Mouse (Mus musculus) gastrocnemius, postnatal 36 days (tissue): Measurements from ENCODE around the gene Fam198a. TPM values are rescaled to one million over a fixed set of nuclear protein-coding genes. Genes with fewer than 3 reads are reported as not detected.
A peak's percentile ranks its signal among the peaks of the same experiment; 100 is the strongest.

Experiments
- DNase-seq, 2 experiments: peaks; one replicate each; pipeline ENCODE4 v3.0.0; 2022
- intact Hi-C: fragments of 180-260 bp; cut with DNase I; formaldehyde crosslinking; loops from one replicate; pipeline ENCODE4 v1.15.1; 2025
- total RNA-seq, 2 experiments: library from RNA; stranded (reverse); gene quantifications; 2 replicates each; pipeline ENCODE4 v1.2.3; 2021

Gene Fam198a
- total RNA-seq, 2 experiments from 2014 or later: 1.3 to 1.4 TPM

GRCm38 (mm10) chr9:121924901-121925560 is 25.8 kb upstream of the Fam198a start:
- DNase-seq: no peak
- intact Hi-C loops: no loop called here

GRCm38 (mm10) chr9:121925959-121926358 is 24.8 kb upstream of the Fam198a start:
- intact Hi-C loops: no loop called here
- DNase-seq: no peak

- DNase-seq: no peak
- intact Hi-C loops: no loop called here
Observed at GRCm38 (mm10) chr9:121926634-121927405, 24.0 kb upstream of the Fam198a start.

GRCm38 (mm10) chr9:121927721-121928120 is 23.1 kb upstream of the Fam198a start:
- no peak for DNase-seq
- intact Hi-C loops: no loop called here

GRCm38 (mm10) chr9:121928498-121928897 is 22.3 kb upstream of the Fam198a start:
- no peak for DNase-seq
- intact Hi-C loops: no loop called here

GRCm38 (mm10) chr9:121934856-121935255 is 15.9 kb upstream of the Fam198a start:
- no peak for DNase-seq
- intact Hi-C loops: no loop called here

GRCm38 (mm10) chr9:121936952-121937351 is 13.8 kb upstream of the Fam198a start:
- no peak for DNase-seq
- intact Hi-C loops: no loop called here

- DNase-seq: no peak
- intact Hi-C loops: no loop called here
Observed at GRCm38 (mm10) chr9:121937451-121937864, 13.3 kb upstream of the Fam198a start.

GRCm38 (mm10) chr9:121937944-121938355 is 12.8 kb upstream of the Fam198a start:
- intact Hi-C loops: no loop called here
- DNase-seq: no peak

- intact Hi-C loops: no loop called here
- no peak for DNase-seq
Observed at GRCm38 (mm10) chr9:121943005-121943404, 7.8 kb upstream of the Fam198a start.

GRCm38 (mm10) chr9:121943628-121944027 is 7.2 kb upstream of the Fam198a start:
- intact Hi-C loops: no loop called here
- no peak for DNase-seq

GRCm38 (mm10) chr9:121947784-121948183 is 3.0 kb upstream of the Fam198a start:
- intact Hi-C loops: loop anchor here (2.0 kb wide), 2 partner anchors 35 to 67 kb away; no protein-coding TSS in a partner anchor
- DNase-seq: peak; percentile 55 to 65

- intact Hi-C loops: loop anchor here (2.0 kb wide), 1 partner anchor 34 kb away; no protein-coding TSS in a partner anchor
- no peak for DNase-seq
Observed at GRCm38 (mm10) chr9:121948431-121948830, 2.4 kb upstream of the Fam198a start.

GRCm38 (mm10) chr9:121951114-121951423 is 281 bp downstream of the Fam198a start:
- no peak for DNase-seq
- intact Hi-C loops: no loop called here

- intact Hi-C loops: no loop called here
- DNase-seq: no peak
Observed at GRCm38 (mm10) chr9:121952596-121952995, 1.8 kb downstream of the Fam198a start.

GRCm38 (mm10) chr9:121959966-121960635 is 9.3 kb downstream of the Fam198a start:
- DNase-seq: no peak
- intact Hi-C loops: no loop called here

GRCm38 (mm10) chr9:121964941-121965340 is 14.2 kb downstream of the Fam198a start:
- no peak for DNase-seq
- intact Hi-C loops: no loop called here

- intact Hi-C loops: no loop called here
- DNase-seq: no peak
Observed at GRCm38 (mm10) chr9:121968258-121968657, 17.5 kb downstream of the Fam198a start.

GRCm38 (mm10) chr9:121969841-121970381 is 19.1 kb downstream of the Fam198a start:
- DNase-seq: no peak
- intact Hi-C loops: no loop called here

- peak; percentile 28 to 47 for DNase-seq
Observed at GRCm38 (mm10) chr9:121973207-121973606, 22.4 kb downstream of the Fam198a start.

More at GRCm38 (mm10) chr9:121973207-121973606, 22.4 kb downstream of the Fam198a start:
- intact Hi-C loops: no loop called here
